Mouse (Mus musculus) heart, postnatal 36 days (tissue): ENCODE measurements at regions not wholly inside any gene's neighbourhood (a gene's known extent, or its start where the extent isn't known, plus 50 kb on each side); places are given as distances from the start of the nearest gene placed in this dataset.

Source experiments
- DNase-seq, 2 experiments: peaks; one replicate each; pipeline ENCODE4 v3.0.0; 2021 to 2022
- intact Hi-C: fragments of 180-260 bp; cut with DNase I; formaldehyde crosslinking; loops from one replicate; pipeline ENCODE4 v1.15.1; 2025

- intact Hi-C loops = no loop called here
- DNase-seq = peak; percentile 10 to 24
Observed at GRCm38 (mm10) chr3:61247344-61247743, 114.1 kb upstream of the Rap2b start.

GRCm38 (mm10) chr3:61255232-61255631 lies 106.2 kb upstream of the Rap2b start:
- DNase-seq = no peak
- intact Hi-C loops = no loop called here

GRCm38 (mm10) chr3:61255643-61256042 lies 105.8 kb upstream of the Rap2b start:
- no peak for DNase-seq
- intact Hi-C loops = no loop called here

GRCm38 (mm10) chr3:61268453-61269335 lies 92.7 kb upstream of the Rap2b start:
- intact Hi-C loops = no loop called here
- peak; percentile 39 to 41 for DNase-seq

- DNase-seq = no peak
Observed at GRCm38 (mm10) chr3:61285924-61286520, 75.4 kb upstream of the Rap2b start.

GRCm38 (mm10) chr3:61288195-61288594 lies 73.2 kb upstream of the Rap2b start:
- no peak for DNase-seq
- intact Hi-C loops = no loop called here

More at GRCm38 (mm10) chr3:61285924-61286520, 75.4 kb upstream of the Rap2b start:
- intact Hi-C loops = no loop called here

- intact Hi-C loops = no loop called here
- no peak for DNase-seq
Observed at GRCm38 (mm10) chr3:61294855-61295254, 66.6 kb upstream of the Rap2b start.

- no peak for DNase-seq
- intact Hi-C loops = no loop called here
Observed at GRCm38 (mm10) chr3:61297290-61297689, 64.1 kb upstream of the Rap2b start.

- no peak for DNase-seq
- intact Hi-C loops = no loop called here
Observed at GRCm38 (mm10) chr3:61302214-61302613, 59.2 kb upstream of the Rap2b start.

GRCm38 (mm10) chr3:61303485-61303884 lies 58.0 kb upstream of the Rap2b start:
- intact Hi-C loops = no loop called here

GRCm38 (mm10) chr3:61306306-61306705 lies 55.1 kb upstream of the Rap2b start:
- intact Hi-C loops = no loop called here
- no peak for DNase-seq

More at GRCm38 (mm10) chr3:61303485-61303884, 58.0 kb upstream of the Rap2b start:
- no peak for DNase-seq

- no peak for DNase-seq
- intact Hi-C loops = no loop called here
Observed at GRCm38 (mm10) chr3:61308764-61309163, 52.7 kb upstream of the Rap2b start.

- no peak for DNase-seq
- intact Hi-C loops = no loop called here
Observed at GRCm38 (mm10) chr3:61309197-61309596, 52.2 kb upstream of the Rap2b start.
